Mouse (Mus musculus): Measurements from ENCODE around the gene Gm14214. TPM values are rescaled to one million over a fixed set of nuclear protein-coding genes. Genes with fewer than 3 reads are reported as not detected.

Gm14214 gene
- not detected in 2 replicates for polyA plus RNA-seq (2012)

DNA sequence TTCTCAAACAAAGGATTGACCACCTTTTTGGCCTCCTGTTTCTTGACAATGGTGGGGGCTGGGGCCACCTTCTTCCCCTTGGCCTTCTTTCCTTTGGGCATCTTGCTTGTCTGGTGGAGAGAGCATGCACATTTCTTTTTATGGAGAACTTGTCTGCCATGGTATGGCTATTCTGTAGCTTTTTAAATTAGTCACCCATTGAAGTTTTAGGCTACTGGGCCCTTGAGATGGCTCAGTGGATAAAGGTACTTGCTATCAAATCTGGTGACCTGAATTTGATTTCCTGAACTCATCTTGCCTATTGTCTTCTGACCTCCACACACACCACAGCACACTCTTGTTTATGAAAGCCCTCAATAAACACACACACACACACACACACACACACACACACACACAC is at the start of gene Gm14214:
Gene Gm14214, minus strand, starts transcription at position 101 of the 400 bp plus-strand sequence.
- Histone ChIP-seq H3K36me3 (ENCODE audit: control insufficient read depth) (no peaks in the 10 kb centered on the region), H3K9me3 (ENCODE audit: control insufficient read depth, low read length) (peaks cover 6% of the 10 kb centered on the region), H3K4me3 (replicated peaks) (no peak within 1 kb of the TSS), H3K4me1 (ENCODE audit: control insufficient read depth) (peaks cover 20% of the 10 kb centered on the region), H3K27me3 (ENCODE audit: control insufficient read depth) (no peaks in the 10 kb centered on the region)
- TF ChIP-seq TAL1 (IDR thresholded peaks at IDR 0.05; ENCODE audit: low read length) (no peak), GATA1 (IDR thresholded peaks at IDR 0.05; ENCODE audit: low read length) (no peak)

- H3K36me3 ChIP-seq (ENCODE audit: control insufficient read depth), result peaks cover 62% of the 10 kb centered on the region
- no peak for TF ChIP-seq TAL1 (IDR thresholded peaks at IDR 0.05; ENCODE audit: low read length)
- no peak for TF ChIP-seq GATA1 (IDR thresholded peaks at IDR 0.05; ENCODE audit: low read length)
- no peaks in the 10 kb centered on the region for H3K9me3 ChIP-seq (ENCODE audit: control insufficient read depth, low read length)
- H3K4me1 ChIP-seq (ENCODE audit: control insufficient read depth), result peaks cover 30% of the 10 kb centered on the region
- no peaks in the 10 kb centered on the region for H3K27me3 ChIP-seq (ENCODE audit: control insufficient read depth)
- no peak overlapping the region for H3K4me3 ChIP-seq (replicated peaks)
Measured at GRCm38 (mm10) chr2:154818599-154818998, 48.8 kb upstream of the Gm14214 start.

DNA sequence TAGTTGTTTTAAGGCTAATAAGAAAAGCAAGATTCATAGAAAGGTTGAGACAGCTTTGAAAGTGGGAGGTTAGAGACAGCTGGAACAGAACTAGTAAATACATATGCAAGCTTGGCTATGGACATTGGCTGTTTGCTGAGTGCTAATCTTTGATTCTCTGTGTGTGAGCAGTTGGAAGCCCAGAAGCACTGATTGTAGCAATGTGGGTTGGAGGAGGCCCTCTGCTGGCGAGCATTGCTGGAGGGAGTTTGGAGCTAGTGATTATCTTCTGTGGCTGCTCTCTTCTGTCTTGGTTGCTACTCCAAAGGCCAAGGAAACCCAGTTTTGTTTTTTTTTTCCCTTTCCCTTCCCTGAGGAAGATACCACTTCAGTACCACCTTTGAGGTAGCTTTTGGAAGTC is 48.0 kb upstream of the Gm14214 start:
- Histone ChIP-seq H3K4me1 (ENCODE audit: control insufficient read depth) (peaks cover 31% of the 10 kb centered on the region), H3K4me3 (replicated peaks) (no peak overlapping the region), H3K36me3 (ENCODE audit: control insufficient read depth) (peaks cover 58% of the 10 kb centered on the region), H3K9me3 (ENCODE audit: control insufficient read depth, low read length) (no peaks in the 10 kb centered on the region), H3K27me3 (ENCODE audit: control insufficient read depth) (no peaks in the 10 kb centered on the region)
- no peak for TF ChIP-seq TAL1 (IDR thresholded peaks at IDR 0.05; ENCODE audit: low read length)
- TF ChIP-seq GATA1 (IDR thresholded peaks at IDR 0.05; ENCODE audit: low read length), result no peak

DNA sequence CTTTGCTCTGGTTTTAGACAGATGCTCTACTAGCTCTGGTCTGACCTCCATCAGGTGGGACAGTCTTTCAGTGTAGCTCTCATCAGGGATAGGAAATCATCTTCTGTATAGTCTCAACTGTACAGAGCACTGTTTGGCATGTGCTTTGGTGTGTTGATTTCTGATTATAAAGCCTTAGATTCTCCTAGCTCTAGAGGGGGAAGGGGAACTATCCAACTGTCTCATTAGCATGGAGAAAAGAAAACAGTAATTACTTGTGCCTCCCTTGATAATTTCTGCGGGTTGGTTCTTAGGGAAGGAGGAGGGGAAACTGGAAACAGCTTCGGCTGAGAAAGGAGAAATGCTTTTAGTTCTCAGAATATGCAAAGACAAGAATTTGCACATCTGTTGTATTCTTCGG is 47.3 kb upstream of the Gm14214 start:
- no peak for TF ChIP-seq GATA1 (IDR thresholded peaks at IDR 0.05; ENCODE audit: low read length)
- TF ChIP-seq TAL1 (IDR thresholded peaks at IDR 0.05; ENCODE audit: low read length), result no peak
- Histone ChIP-seq H3K27me3 (ENCODE audit: control insufficient read depth) (no peaks in the 10 kb centered on the region), H3K4me1 (ENCODE audit: control insufficient read depth) (peaks cover 32% of the 10 kb centered on the region), H3K4me3 (replicated peaks) (no peak overlapping the region), H3K36me3 (ENCODE audit: control insufficient read depth) (peaks cover 57% of the 10 kb centered on the region), H3K9me3 (ENCODE audit: control insufficient read depth, low read length) (no peaks in the 10 kb centered on the region)

- Histone ChIP-seq H3K4me3 (replicated peaks) (no peak overlapping the region), H3K4me1 (ENCODE audit: control insufficient read depth) (peaks cover 14% of the 10 kb centered on the region), H3K27me3 (ENCODE audit: control insufficient read depth) (no peaks in the 10 kb centered on the region), H3K36me3 (ENCODE audit: control insufficient read depth) (peaks cover 46% of the 10 kb centered on the region), H3K9me3 (ENCODE audit: control insufficient read depth, low read length) (no peaks in the 10 kb centered on the region)
- TF ChIP-seq GATA1 (IDR thresholded peaks at IDR 0.05; ENCODE audit: low read length) (no peak), TAL1 (IDR thresholded peaks at IDR 0.05; ENCODE audit: low read length) (no peak)
Measured at GRCm38 (mm10) chr2:154813426-154813825, 43.6 kb upstream of the Gm14214 start.

DNA sequence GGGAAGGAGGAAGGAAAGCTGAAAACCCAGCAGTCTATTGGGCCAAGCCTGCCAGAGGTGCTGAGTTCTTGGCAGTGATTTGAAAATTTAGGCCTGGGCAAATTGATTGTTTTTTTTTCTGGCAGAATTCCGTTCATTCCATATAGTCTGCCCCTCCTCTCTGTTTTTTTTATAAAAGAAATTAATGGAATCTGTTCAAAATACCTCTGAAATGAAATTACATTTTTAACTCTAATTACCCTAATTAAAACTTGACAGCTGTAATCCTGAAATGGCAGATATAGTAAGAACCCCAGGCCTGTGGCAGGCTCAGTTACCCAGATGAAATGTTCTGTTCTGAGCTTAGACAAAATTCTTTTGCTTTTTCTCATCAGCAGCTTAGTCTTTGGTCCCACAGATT is 41.0 kb upstream of the Gm14214 start:
- TF ChIP-seq GATA1 (IDR thresholded peaks at IDR 0.05; ENCODE audit: low read length) (no peak), TAL1 (IDR thresholded peaks at IDR 0.05; ENCODE audit: low read length) (no peak)
- Histone ChIP-seq H3K4me1 (ENCODE audit: control insufficient read depth) (peaks cover 10% of the 10 kb centered on the region), H3K27me3 (ENCODE audit: control insufficient read depth) (no peaks in the 10 kb centered on the region), H3K36me3 (ENCODE audit: control insufficient read depth) (peaks cover 55% of the 10 kb centered on the region), H3K9me3 (ENCODE audit: control insufficient read depth, low read length) (no peaks in the 10 kb centered on the region), H3K4me3 (replicated peaks) (no peak overlapping the region)

- Histone ChIP-seq H3K27me3 (ENCODE audit: control insufficient read depth) (no peaks in the 10 kb centered on the region), H3K4me1 (ENCODE audit: control insufficient read depth) (peaks cover 11% of the 10 kb centered on the region), H3K36me3 (ENCODE audit: control insufficient read depth) (peaks cover 50% of the 10 kb centered on the region), H3K4me3 (replicated peaks) (no peak overlapping the region), H3K9me3 (ENCODE audit: control insufficient read depth, low read length) (no peaks in the 10 kb centered on the region)
- TF ChIP-seq GATA1 (IDR thresholded peaks at IDR 0.05; ENCODE audit: low read length) (no peak), TAL1 (IDR thresholded peaks at IDR 0.05; ENCODE audit: low read length) (no peak)
Measured at GRCm38 (mm10) chr2:154809107-154809762, 39.4 kb upstream of the Gm14214 start.

GRCm38 (mm10) chr2:154807689-154808088 is 37.9 kb upstream of the Gm14214 start:
- TF ChIP-seq GATA1 (IDR thresholded peaks at IDR 0.05; ENCODE audit: low read length) (no peak), TAL1 (IDR thresholded peaks at IDR 0.05; ENCODE audit: low read length) (no peak)
- Histone ChIP-seq H3K9me3 (ENCODE audit: control insufficient read depth, low read length) (no peaks in the 10 kb centered on the region), H3K4me3 (replicated peaks) (no peak overlapping the region), H3K27me3 (ENCODE audit: control insufficient read depth) (no peaks in the 10 kb centered on the region), H3K36me3 (ENCODE audit: control insufficient read depth) (peaks cover 40% of the 10 kb centered on the region), H3K4me1 (ENCODE audit: control insufficient read depth) (peaks cover 23% of the 10 kb centered on the region)

DNA sequence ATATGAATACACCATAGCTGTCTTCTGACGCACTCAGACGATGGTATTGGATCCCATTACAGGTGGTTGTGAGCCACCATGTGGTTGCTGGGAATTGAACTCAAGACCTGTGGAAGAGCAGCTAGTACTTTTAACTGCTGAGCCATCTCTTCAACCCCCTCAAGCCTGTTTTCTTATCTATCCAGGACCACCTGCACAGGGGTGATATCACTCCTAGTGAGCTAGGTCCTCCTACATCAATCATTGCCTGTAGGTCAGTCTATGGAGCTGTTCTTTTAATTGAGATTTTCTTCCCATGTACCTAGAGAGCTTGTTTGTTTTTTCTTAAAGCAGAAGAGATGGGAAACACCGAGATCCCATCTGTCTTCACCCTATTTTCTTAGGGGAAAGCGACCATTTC is 34.0 kb upstream of the Gm14214 start:
- Histone ChIP-seq H3K4me3 (replicated peaks) (no peak overlapping the region), H3K4me1 (ENCODE audit: control insufficient read depth) (peaks cover 45% of the 10 kb centered on the region), H3K9me3 (ENCODE audit: control insufficient read depth, low read length) (no peaks in the 10 kb centered on the region), H3K27me3 (ENCODE audit: control insufficient read depth) (no peaks in the 10 kb centered on the region), H3K36me3 (ENCODE audit: control insufficient read depth) (peaks cover 33% of the 10 kb centered on the region)
- TF ChIP-seq GATA1 (IDR thresholded peaks at IDR 0.05; ENCODE audit: low read length), result no peak; the same call in 1 of the 2 replicates
- TF ChIP-seq TAL1 (IDR thresholded peaks at IDR 0.05; ENCODE audit: low read length), result no peak

GRCm38 (mm10) chr2:154803372-154803771 is 33.5 kb upstream of the Gm14214 start:
- H3K9me3 ChIP-seq (ENCODE audit: control insufficient read depth, low read length), result no peaks in the 10 kb centered on the region
- H3K27me3 ChIP-seq (ENCODE audit: control insufficient read depth), result no peaks in the 10 kb centered on the region
- peaks cover 49% of the 10 kb centered on the region for H3K4me1 ChIP-seq (ENCODE audit: control insufficient read depth)
- no peak for TF ChIP-seq TAL1 (IDR thresholded peaks at IDR 0.05; ENCODE audit: low read length)
- TF ChIP-seq GATA1 (IDR thresholded peaks at IDR 0.05; ENCODE audit: low read length), result no peak
- peaks cover 33% of the 10 kb centered on the region for H3K36me3 ChIP-seq (ENCODE audit: control insufficient read depth)
- no peak overlapping the region for H3K4me3 ChIP-seq (replicated peaks)

Measured in erythroblast, embryonic 14.5 days (primary cell).